Mouse (Mus musculus) central nervous system, embryonic 11.5 days (tissue): ENCODE measurements around the gene Tgtp1. TPM values are rescaled to one million over a fixed set of nuclear protein-coding genes. Genes with fewer than 3 reads are reported as not detected.

ENCODE experiments used
- polyA plus RNA-seq: library from polyadenylated mRNA; depleted of rRNA; stranded (reverse); fragments of >200 nt; gene quantifications from 2 replicates; pipeline ENCODE4 v1.2.3, GENCODE M21; 2012; rRNA removed

Tgtp1 gene
- not detected in 2 replicates for polyA plus RNA-seq

DNA sequence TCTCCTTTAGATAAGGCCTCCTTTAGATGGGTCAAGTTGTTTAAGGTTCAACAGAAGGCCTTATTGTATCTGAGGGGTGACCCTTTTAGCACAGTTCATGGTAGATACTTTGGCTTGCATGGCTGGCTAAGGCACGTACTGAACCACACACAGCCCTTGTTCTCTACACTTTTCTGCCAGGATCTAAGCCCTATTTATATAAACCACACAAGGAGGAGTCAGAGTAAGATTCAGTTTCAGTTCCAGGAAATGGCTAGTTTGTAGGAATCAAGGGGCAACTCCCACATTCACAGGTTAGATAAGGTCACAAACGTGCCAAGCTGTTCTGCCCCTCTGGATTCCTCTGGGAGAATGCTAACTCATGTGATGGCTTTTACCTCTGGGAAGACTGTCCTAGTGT is at the start of gene Tgtp1:
Gene Tgtp1, minus strand, starts transcription at position 155 of the 400 bp plus-strand sequence.

DNA sequence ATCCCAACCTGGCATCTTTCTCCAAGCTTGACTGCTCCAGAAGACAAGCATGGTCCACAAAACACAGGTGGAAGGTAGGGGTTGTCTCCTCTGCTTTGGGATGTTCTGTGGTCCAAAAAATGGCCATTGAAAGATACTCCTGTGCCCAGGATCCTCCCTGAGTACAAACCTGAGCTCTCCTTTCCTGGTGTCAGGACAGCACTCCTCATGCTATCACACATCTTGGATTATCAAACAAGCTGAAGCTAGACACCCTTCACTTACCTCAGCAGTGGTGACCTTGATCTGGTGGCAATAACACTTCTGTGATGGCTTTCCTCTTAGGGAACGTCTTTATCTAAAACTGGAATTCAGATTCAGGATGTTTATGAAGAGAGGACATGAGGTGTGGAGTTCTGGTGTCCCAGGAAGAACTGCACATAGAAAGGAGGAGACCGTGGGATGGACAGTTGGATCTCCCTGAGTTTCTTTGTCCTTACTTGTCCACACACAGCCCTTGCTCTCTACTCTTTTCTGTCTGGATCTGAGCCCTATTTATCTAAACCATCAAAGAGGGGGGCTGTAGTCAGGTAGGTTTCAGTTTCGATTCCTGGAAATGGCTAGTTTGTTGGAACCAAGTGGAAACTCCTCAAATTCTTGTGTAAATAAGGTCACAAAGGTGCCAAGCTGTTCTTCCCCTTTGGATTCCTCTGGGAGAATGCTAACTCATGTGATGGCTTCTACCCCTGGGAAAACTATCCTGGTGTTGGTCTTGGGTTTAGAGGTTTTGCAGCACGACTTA is 2.0 kb downstream of the Tgtp1 start, which contains the start of gene Gm12185:
Gene Gm12185, minus strand, starts transcription at position 487 of the 781 bp plus-strand sequence.

DNA sequence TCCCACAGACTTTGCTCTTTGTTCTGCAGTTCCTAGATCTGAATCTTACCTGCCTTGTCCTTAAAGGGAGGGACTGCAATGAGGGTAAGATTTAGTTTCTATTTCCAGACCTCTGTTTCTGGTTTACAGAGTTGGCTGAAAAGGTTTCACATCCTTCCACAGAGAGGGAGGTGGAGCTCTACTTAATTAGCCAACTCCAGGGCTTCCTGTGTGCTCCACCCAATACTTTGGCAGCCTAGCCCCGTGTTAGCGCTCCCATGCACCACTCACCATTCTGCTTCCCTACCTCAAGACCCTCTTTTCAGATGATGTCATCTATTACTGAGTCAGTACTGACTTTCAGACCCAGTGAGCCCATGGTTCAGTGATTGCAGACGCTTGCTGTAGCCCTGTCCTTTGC is 14.7 kb downstream of the Tgtp1 start, which contains the start of gene 9930111J21Rik1:
Gene 9930111J21Rik1, minus strand, starts transcription at position 148 of the 400 bp plus-strand sequence.

DNA sequence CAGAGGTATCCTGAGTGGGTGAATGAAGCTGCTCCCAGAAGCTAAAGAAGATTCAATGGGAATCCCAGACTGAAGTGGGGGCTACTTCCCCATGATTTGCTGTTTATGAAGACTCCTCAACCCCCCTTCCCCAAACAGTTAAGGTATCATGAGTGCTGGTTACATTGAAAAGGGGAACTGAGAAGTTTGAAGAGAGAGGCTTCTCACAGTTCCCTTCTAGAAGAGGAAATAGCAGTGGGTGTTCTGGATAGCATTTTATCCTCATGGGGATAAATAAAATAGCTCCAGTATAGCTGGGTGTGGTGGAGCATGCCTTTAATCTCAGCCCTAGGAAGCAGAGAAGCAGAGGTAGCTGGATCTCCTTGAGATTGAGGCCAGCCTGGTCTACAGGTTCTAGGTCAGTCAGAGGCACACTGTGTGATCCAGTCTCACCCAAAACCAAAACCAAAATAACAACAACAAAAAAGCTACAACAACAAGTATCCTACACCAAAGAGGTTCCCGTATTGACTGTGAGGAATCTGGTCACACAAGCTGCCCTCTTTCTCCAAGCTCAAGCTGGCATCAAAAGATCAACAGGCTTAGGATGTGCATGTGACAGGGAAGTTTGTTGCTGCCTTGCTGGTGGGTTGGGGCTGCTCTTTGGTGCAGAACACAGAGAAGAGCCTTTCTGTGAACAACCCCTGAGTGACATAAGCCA is 15.6 kb downstream of the Tgtp1 start, which contains the start of gene Olfr56:
Gene Olfr56, plus strand, starts transcription at position 650 of the 700 bp plus-strand sequence.

DNA sequence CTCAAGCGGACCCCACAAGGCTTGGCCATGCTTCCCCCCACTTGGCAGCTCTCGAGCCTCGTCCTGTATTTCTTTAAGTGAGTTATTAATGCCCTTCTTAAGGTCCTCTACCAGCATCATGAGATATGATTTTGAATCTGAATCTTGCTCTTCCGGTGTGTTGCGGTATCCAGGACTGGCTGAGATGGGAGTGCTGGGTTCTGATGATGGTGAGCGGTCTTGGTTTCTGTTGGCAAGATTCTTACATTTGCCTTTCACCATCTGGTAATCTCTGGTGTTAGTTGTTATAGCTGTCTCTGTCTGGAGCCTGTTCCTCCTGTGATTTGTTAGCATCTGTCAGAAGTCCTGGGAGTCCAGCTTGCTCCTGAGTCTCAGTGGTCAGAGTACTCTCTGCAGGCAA is 47.9 kb downstream of the Tgtp1 start, which contains the start of gene Psme2b:
Gene Psme2b, minus strand, starts transcription at position 101 of the 400 bp plus-strand sequence.

Other genes with a start within 250 kb of the Tgtp1 start
- gene Rack1, start 193.8 kb downstream of the Tgtp1 start, polyA plus RNA-seq, result 1,363 and 1,952 TPM in 2 replicates
- 41.2 and 55.9 TPM in 2 replicates for gene Trim41, start 176.8 kb downstream of the Tgtp1 start, polyA plus RNA-seq
- gene Trim7, start 168.0 kb downstream of the Tgtp1 start, polyA plus RNA-seq, result 1.3 and 1.5 TPM in 2 replicates
- 24.0 and 57.0 TPM in 2 replicates for gene Gm12184, start 167.5 kb downstream of the Tgtp1 start, polyA plus RNA-seq
- 1.5 and 2.2 TPM in 2 replicates for gene Irgm1, start 122.5 kb downstream of the Tgtp1 start, polyA plus RNA-seq
- 0.12 and 0.13 TPM in 2 replicates for gene Gm5431, start 92.0 kb downstream of the Tgtp1 start, polyA plus RNA-seq
- gene Psme2b, start 48.0 kb downstream of the Tgtp1 start, polyA plus RNA-seq, result 0.58 and 1.1 TPM in 2 replicates
- 0.02 and 0.06 TPM in 2 replicates for gene Olfr56, start 15.3 kb downstream of the Tgtp1 start, polyA plus RNA-seq
- gene 9930111J21Rik1, start 14.8 kb downstream of the Tgtp1 start, polyA plus RNA-seq, result 0.18 and 0.27 TPM in 2 replicates
- gene Gm12185, start 1.9 kb downstream of the Tgtp1 start, polyA plus RNA-seq, result not detected in 2 replicates
- 0.10 and 0.29 TPM in 2 replicates for gene 9930111J21Rik2, start 57.1 kb upstream of the Tgtp1 start, polyA plus RNA-seq
- gene Tgtp2, start 70.0 kb upstream of the Tgtp1 start, polyA plus RNA-seq, result not detected in 2 replicates
- gene Ifi47, start 82.4 kb upstream of the Tgtp1 start, polyA plus RNA-seq, result 0.55 and 0.89 TPM in 2 replicates
- gene Olfr1396, start 120.7 kb upstream of the Tgtp1 start, polyA plus RNA-seq, result not detected in 2 replicates
- gene Olfr1395, start 148.1 kb upstream of the Tgtp1 start, polyA plus RNA-seq, result not detected in 2 replicates
- not detected in 2 replicates for gene Olfr1394, start 160.2 kb upstream of the Tgtp1 start, polyA plus RNA-seq
- 0.21 and 0.44 TPM in 2 replicates for gene Btnl9, start 193.0 kb upstream of the Tgtp1 start, polyA plus RNA-seq
- 34.9 and 45.0 TPM in 2 replicates for gene Zfp62, start 209.1 kb upstream of the Tgtp1 start, polyA plus RNA-seq